Mouse (Mus musculus) layer of hippocampus, adult 8-10 months (tissue): ENCODE measurements at regions not wholly inside any gene's neighbourhood (a gene's known extent, or its start where the extent isn't known, plus 50 kb on each side); places are given as distances from the start of the nearest gene placed in this dataset.
"Not testable (repeated sequence)": the region's sequence is repeated elsewhere in the genome, so short reads cannot be mapped to it uniquely, and the experiment has no call there.

ENCODE experiments used
- DNase-seq, 2 experiments: peaks; one replicate each; pipeline ENCODE4 v3.0.0; 2022; ENCODE audit warnings: low spot score in 2 of 2

- DNase-seq, result no peak
Observed at GRCm38 (mm10) chr12:29361236-29361635, 166.9 kb upstream of the Myt1l start.

- DNase-seq, result not testable (repeated sequence)
Observed at GRCm38 (mm10) chr12:29367741-29368106, 160.5 kb upstream of the Myt1l start.

- peak; percentile 48 to 68 for DNase-seq
Observed at GRCm38 (mm10) chr12:29368107-29368819, 159.9 kb upstream of the Myt1l start.

GRCm38 (mm10) chr12:29368820-29369175, 159.4 kb upstream of the Myt1l start:
- no peak for DNase-seq

GRCm38 (mm10) chr12:29391756-29392155, 136.4 kb upstream of the Myt1l start:
- DNase-seq, result peak; percentile 33 to 42

GRCm38 (mm10) chr12:29394271-29394670, 133.9 kb upstream of the Myt1l start:
- DNase-seq, result no peak

GRCm38 (mm10) chr12:29394881-29395280, 133.3 kb upstream of the Myt1l start:
- DNase-seq, result no peak

GRCm38 (mm10) chr12:29395401-29395982, 132.7 kb upstream of the Myt1l start:
- DNase-seq, result no peak

GRCm38 (mm10) chr12:29404434-29404833, 123.8 kb upstream of the Myt1l start:
- no peak for DNase-seq

- no peak for DNase-seq
Observed at GRCm38 (mm10) chr12:29409336-29410055, 118.7 kb upstream of the Myt1l start.

GRCm38 (mm10) chr12:29433936-29434335, 94.2 kb upstream of the Myt1l start:
- peak in 1 of 2 experiments; percentile 8 for DNase-seq

GRCm38 (mm10) chr12:29439343-29440019, 88.7 kb upstream of the Myt1l start:
- DNase-seq, result peak; percentile 59 to 64

GRCm38 (mm10) chr12:29465201-29465600, 63.0 kb upstream of the Myt1l start:
- not testable (repeated sequence) for DNase-seq
